Mouse (Mus musculus) forebrain, embryonic 11.5 days (tissue): Measurements from ENCODE around the gene Sash1. TPM values are rescaled to one million over a fixed set of nuclear protein-coding genes. Genes with fewer than 3 reads are reported as not detected.

Source experiments
- ATAC-seq: fragments of 200-750 bp; cut with Nextera tagmentation; replicated peaks from 2 replicates; pipeline ENCODE4 v1.8.0; 2017; ENCODE audit warnings: moderate TSS enrichment; ENCODE audit not compliant: low FRiP score
- DNase-seq: peaks from one replicate; pipeline ENCODE4 v3.0.0-alpha.2; 2017; ENCODE audit warnings: low spot score
- H3K27ac ChIP-seq: fragments of 300-500 bp; sonication (generic); 2 replicates; pipeline ENCODE4 v1.5.1; 2014; ENCODE audit warnings: low read depth, low read length
- H3K27me3 ChIP-seq: fragments of 300-500 bp; sonication (generic); 2 replicates; pipeline ENCODE4 v1.6.1; 2014; ENCODE audit warnings: mild to moderate bottlenecking, low read length, mixed read lengths; ENCODE audit not compliant: control insufficient read depth, insufficient read depth
- H3K36me3 ChIP-seq: fragments of 300-500 bp; sonication (generic); 2 replicates; pipeline ENCODE4 v1.6.1; 2014; ENCODE audit warnings: mild to moderate bottlenecking, low read length, moderate library complexity, mixed read lengths; ENCODE audit not compliant: control insufficient read depth, insufficient read depth
- H3K4me1 ChIP-seq: fragments of 300-500 bp; sonication (generic); replicated peaks from 2 replicates; pipeline ENCODE4 v1.6.1; 2014; ENCODE audit warnings: low read length, mixed read lengths; ENCODE audit not compliant: control insufficient read depth, insufficient read depth
- H3K4me2 ChIP-seq: fragments of 300-500 bp; sonication (generic); 2 replicates; pipeline ENCODE4 v1.6.1; 2014; ENCODE audit warnings: low read depth, mild to moderate bottlenecking, low read length, moderate library complexity, mixed read lengths; ENCODE audit not compliant: severe bottlenecking
- H3K4me3 ChIP-seq: fragments of 300-500 bp; sonication (generic); 2 replicates; pipeline ENCODE4 v1.5.1; 2014; ENCODE audit warnings: low read depth, low read length
- H3K9ac ChIP-seq: fragments of 300-500 bp; sonication (generic); 2 replicates; pipeline ENCODE4 v1.6.1; 2014; ENCODE audit warnings: low read length
- H3K9me3 ChIP-seq: fragments of 300-500 bp; sonication (generic); 2 replicates; pipeline ENCODE4 v1.6.1; 2016; ENCODE audit warnings: low read length, mixed read lengths; ENCODE audit not compliant: control insufficient read depth
- WGBS: fragments of 180-500 bp; shearing (Covaris S2); extraction: QIAGEN DNeasy Blood & Tissue Kit; methylation state at CpG from one replicate; pipeline ENCODE4 v1.1.7; 2014; 5-methylcytosine and 5-hydroxymethylcytosine counted together
- polyA plus RNA-seq: library from polyadenylated mRNA; unstranded; fragments of >200 nt; fragmentation: Nextera tagmentation; extraction: Ambion mirVana; gene quantifications from 2 replicates; pipeline ENCODE4 v1.2.1, GENCODE M21; 2014

Sash1 gene
- polyA plus RNA-seq, 1 experiment from 2014 or later, result 2.2 TPM

DNA sequence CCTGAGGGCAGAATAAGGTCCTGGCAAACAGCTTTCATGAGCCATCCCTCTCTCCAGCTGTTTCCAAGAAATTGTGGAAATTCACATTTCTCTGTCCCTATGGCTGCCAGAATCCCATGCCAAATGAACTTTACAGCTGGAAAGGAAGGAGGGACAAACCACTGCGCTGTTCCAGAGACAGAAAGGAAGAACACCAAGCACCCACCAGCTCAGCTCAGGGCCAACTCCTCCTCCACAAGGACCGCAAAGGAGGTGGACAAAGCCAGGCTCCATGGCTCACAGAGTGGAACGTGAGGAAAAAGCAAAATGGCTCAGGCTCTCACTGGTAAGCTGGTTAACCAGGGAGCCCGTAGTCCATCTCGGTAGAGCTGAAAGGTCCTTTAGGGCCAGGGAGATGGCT, 67.8 kb downstream of the Sash1 start:
- Histone ChIP-seq H3K9me3 (no peaks in the 10 kb centered on the region), H3K36me3 (no peaks in the 10 kb centered on the region), H3K27ac (no peak overlapping the region), H3K9ac (no peak overlapping the region), H3K4me3 (no peak overlapping the region), H3K4me2 (no peak overlapping the region), H3K4me1 (0 out of 2 replicates have a peak, but pooled peaks cover under 1% of the 10 kb centered on the region), H3K27me3 (no peaks in the 10 kb centered on the region)
- ATAC-seq (no peak), DNase-seq (no peak)
- 93% methylated on average over 5 of the region's 5 CpGs for WGBS

DNA sequence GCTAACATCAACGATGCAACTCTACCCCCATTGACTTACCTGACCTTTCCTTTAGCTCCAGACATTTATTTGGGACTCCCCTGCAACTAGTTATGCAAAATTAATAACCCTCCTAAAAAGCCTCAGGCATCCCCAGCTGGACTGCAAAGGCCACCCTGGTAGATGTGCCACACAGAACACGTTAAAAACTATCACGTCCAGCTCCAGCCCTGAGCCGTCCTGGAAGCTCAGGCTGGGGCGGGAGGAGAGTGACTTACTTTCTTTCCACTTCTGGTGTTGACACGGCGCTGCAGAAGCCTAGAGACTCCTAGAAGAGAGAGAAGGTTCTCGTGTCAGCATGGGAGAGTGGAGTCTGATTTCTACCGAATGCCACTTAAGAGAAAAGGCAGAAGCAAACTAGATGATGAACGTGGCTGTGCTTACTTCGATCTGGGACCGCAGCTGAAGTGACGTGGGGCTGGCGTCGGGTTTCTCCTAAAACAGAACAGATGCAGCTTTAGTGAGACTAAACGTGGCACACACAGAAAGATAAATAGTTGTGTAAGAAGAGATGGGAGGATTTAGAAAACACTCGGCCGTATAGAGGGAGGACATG, 71.8 kb downstream of the Sash1 start:
- no peak for DNase-seq
- H3K4me3 ChIP-seq, result no peak overlapping the region

DNA sequence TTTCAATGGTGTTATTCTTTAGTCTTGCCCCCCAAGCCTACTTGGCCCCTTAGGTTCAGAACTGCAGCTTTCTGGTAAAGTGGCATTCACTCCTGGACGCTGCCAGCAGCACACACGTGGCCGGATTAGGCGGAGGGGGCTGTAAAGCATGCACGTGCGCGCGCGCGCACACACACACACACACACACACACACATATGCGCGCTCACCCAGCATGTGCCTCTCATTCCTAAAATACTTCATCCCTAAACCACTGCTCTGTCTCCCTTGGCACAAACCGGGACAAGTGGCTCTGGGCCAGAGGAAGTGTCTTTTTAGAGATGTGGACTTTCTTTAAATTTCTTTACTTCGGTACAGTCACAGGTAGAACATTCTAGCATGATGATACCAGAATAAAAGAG, 72.6 kb downstream of the Sash1 start:
- DNase-seq (no peak), ATAC-seq (no peak)
- Histone ChIP-seq H3K4me1 (0 out of 2 replicates have a peak, but pooled peaks cover 2% of the 10 kb centered on the region), H3K27me3 (no peaks in the 10 kb centered on the region), H3K9ac (no peak overlapping the region), H3K9me3 (no peaks in the 10 kb centered on the region), H3K36me3 (no peaks in the 10 kb centered on the region), H3K27ac (no peak overlapping the region), H3K4me3 (no peak overlapping the region), H3K4me2 (no peak overlapping the region)
- 91% methylated on average over 14 of the region's 14 CpGs for WGBS

More for the DNA sequence above, 71.8 kb downstream of the Sash1 start:
- Histone ChIP-seq H3K4me2 (no peak overlapping the region), H3K27ac (no peak overlapping the region), H3K36me3 (no peaks in the 10 kb centered on the region), H3K9me3 (no peaks in the 10 kb centered on the region), H3K9ac (no peak overlapping the region), H3K27me3 (no peaks in the 10 kb centered on the region), H3K4me1 (0 out of 2 replicates have a peak, but pooled peaks cover 2% of the 10 kb centered on the region)
- 74% methylated on average over 18 of the region's 18 CpGs for WGBS
- no peak for ATAC-seq

DNA sequence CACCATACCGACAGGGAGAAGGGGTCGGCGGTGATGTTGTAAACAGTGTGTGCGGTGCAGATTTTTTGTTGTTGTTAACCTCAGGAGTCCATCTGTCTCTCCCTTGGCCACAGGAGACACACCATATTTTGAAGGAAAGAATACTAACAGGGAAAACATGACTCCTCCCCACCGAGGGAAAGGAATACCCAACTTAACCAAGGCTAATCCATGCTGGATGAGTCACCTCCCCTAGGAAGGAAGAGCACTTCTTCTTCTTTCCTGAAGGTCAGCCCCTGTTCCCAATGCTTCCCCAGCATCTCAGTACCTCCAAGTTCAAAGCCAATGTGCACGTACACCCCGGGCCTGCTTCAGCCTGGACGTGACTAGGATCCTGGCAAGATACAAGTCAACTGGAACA, 73.1 kb downstream of the Sash1 start:
- no peak overlapping the region for H3K4me2 ChIP-seq
- H3K4me1 ChIP-seq, result 0 out of 2 replicates have a peak, but pooled peaks cover 2% of the 10 kb centered on the region
- H3K4me3 ChIP-seq, result no peak overlapping the region
- H3K9me3 ChIP-seq, result no peaks in the 10 kb centered on the region
- no peak for DNase-seq
- no peak overlapping the region for H3K9ac ChIP-seq
- H3K27me3 ChIP-seq, result no peaks in the 10 kb centered on the region
- H3K36me3 ChIP-seq, result no peaks in the 10 kb centered on the region
- H3K27ac ChIP-seq, result no peak overlapping the region
- ATAC-seq, result no peak
- WGBS, result 89% methylated on average over 8 of the region's 8 CpGs

DNA sequence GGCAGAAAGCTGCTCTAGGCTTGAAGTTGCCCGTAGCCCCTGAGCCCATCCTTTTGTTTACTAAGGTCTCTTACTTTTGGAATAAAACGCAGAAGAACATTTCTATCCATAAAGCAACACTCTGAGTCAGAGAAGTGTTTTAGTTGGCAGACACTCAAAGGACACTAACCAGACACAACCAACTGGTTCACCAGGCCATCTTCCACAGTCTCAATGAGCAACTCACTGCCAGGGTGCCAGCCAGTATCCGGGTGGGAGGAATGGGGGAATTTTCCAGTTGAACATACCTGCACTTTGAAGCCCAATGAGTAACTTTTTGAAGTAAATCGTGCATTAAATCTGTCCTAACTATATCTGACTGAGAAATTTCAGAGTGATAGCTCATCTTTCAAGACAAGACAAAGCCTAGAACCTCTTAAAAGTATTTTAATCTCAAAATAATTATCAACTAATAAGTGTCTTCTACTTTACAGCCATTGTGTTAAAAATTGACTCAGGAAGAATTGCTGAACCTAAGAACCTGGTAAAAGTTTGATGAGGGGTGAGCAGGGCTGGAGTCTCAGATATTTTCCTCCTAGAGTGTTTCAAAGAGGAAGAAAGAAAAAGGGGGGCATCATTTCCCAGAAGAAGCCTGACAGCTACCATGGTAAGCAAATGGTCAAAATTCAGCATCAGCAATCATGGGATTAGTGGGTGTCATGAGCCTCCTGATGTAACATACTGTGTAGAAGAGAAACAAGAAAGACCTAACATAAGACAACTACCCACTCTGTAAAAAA, 74.4 kb downstream of the Sash1 start:
- Histone ChIP-seq H3K4me3 (no peak overlapping the region), H3K4me1 (0 out of 2 replicates have a peak, but pooled peaks cover 2% of the 10 kb centered on the region), H3K27ac (no peak overlapping the region), H3K36me3 (no peaks in the 10 kb centered on the region), H3K4me2 (no peak overlapping the region), H3K27me3 (no peaks in the 10 kb centered on the region), H3K9me3 (no peaks in the 10 kb centered on the region), H3K9ac (no peak overlapping the region)
- 92% methylated on average over 4 of the region's 4 CpGs for WGBS
- ATAC-seq, result no peak
- no peak for DNase-seq

DNA sequence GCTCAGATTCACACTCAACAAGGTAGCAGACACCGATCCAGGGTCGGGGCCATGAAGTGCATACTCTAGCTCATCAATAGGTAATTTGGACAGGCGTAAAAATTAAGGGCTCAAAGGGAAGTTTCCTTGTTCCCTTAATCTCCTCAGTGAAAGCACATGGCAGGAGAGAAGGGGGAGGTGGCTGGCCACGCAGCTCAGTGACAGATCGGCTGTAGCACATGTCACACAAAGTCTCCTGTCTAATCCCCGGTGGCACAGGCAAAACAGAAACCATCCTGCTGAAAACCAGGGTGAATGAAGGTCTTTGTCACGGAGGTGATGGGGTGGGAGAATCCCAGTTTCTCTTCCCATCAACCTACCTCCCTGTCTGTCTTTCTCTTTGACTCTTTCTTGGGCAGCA, 75.4 kb downstream of the Sash1 start:
- DNase-seq (no peak), ATAC-seq (no peak)
- no peak overlapping the region for H3K4me3 ChIP-seq
- H3K27me3 ChIP-seq, result no peaks in the 10 kb centered on the region
- no peak overlapping the region for H3K4me2 ChIP-seq
- no peak overlapping the region for H3K9ac ChIP-seq
- no peaks in the 10 kb centered on the region for H3K9me3 ChIP-seq
- no peak overlapping the region for H3K27ac ChIP-seq
- no peaks in the 10 kb centered on the region for H3K36me3 ChIP-seq
- H3K4me1 ChIP-seq, result 0 out of 2 replicates have a peak, but pooled peaks cover 2% of the 10 kb centered on the region
- WGBS, result 73% methylated on average over 7 of the region's 7 CpGs

DNA sequence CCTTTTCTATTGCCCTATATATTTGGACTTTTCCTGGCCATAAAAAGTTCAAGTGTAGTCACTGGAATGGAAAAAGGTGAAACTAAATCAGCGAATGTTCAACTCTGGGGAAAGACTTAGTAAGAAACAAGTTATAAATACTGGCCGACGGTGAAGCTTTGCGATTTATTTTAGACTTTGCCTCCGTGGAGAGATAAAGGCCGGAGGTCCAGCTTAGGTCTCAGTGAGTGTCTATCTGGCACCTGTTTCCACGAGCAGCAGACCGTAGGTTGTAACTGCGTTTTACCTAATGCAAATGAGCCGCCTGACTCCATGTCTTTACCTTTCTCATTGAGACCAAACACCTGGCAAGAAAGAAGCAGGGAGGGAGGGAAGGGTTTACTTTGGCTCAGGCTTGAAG, 77.5 kb downstream of the Sash1 start:
- no peak for DNase-seq
- no peak for ATAC-seq
- WGBS, result 92% methylated on average over 10 of the region's 10 CpGs

DNA sequence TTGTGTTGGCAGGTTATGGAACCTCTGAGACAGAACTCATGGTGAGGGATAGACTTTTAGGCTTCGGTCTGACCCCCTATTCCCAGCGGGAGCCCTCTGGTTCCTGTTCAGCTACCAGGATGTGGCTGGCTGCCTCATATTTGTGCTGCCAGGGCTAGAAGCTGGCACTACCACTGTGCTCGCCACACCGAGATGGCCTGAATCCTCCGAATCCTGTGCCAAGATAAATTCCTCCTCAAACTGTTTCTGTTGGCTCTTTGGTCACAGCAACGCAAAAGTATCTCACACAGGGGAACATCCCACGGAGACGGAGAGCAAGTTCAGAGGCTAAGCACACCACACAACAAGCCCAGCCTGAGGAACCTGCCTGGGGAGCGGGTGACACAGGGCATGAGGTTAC, 78.3 kb downstream of the Sash1 start:
- no peak for ATAC-seq
- WGBS, result 96% methylated on average over 9 of the region's 9 CpGs

More for the DNA sequence above, 77.5 kb downstream of the Sash1 start:
- Histone ChIP-seq H3K9me3 (no peaks in the 10 kb centered on the region), H3K4me3 (no peak overlapping the region), H3K27me3 (no peaks in the 10 kb centered on the region), H3K4me1 (0 out of 2 replicates have a peak, but pooled peaks cover 4% of the 10 kb centered on the region), H3K27ac (no peak overlapping the region), H3K9ac (no peak overlapping the region), H3K4me2 (no peak overlapping the region), H3K36me3 (no peaks in the 10 kb centered on the region)

More for the DNA sequence above, 78.3 kb downstream of the Sash1 start:
- H3K27ac ChIP-seq, result no peak overlapping the region
- H3K4me2 ChIP-seq, result no peak overlapping the region
- no peak overlapping the region for H3K4me3 ChIP-seq
- no peaks in the 10 kb centered on the region for H3K36me3 ChIP-seq
- no peaks in the 10 kb centered on the region for H3K9me3 ChIP-seq
- DNase-seq, result no peak
- H3K27me3 ChIP-seq, result no peaks in the 10 kb centered on the region
- H3K9ac ChIP-seq, result no peak overlapping the region
- H3K4me1 ChIP-seq, result 0 out of 2 replicates have a peak, but pooled peaks cover 2% of the 10 kb centered on the region
